Mouse (Mus musculus) kidney, adult 2 months (tissue): ENCODE data around the gene Lrrc9.

Experiments used
- CTCF ChIP-seq: fragments of 200-500 bp; conservative IDR thresholded peaks from 2 replicates; pipeline ENCODE4 v1.5.1; 2011; ENCODE audit warnings: low read depth, mild to moderate bottlenecking, control low read depth, low read length, moderate library complexity, mixed read lengths; ENCODE audit not compliant: insufficient read depth, insufficient read length
- POLR2A ChIP-seq: fragments of 200-500 bp; IDR thresholded peaks from one replicate; pipeline ENCODE4 v1.6.1; 2011; ENCODE audit warnings: low read depth, low read length, control low read depth

DNA sequence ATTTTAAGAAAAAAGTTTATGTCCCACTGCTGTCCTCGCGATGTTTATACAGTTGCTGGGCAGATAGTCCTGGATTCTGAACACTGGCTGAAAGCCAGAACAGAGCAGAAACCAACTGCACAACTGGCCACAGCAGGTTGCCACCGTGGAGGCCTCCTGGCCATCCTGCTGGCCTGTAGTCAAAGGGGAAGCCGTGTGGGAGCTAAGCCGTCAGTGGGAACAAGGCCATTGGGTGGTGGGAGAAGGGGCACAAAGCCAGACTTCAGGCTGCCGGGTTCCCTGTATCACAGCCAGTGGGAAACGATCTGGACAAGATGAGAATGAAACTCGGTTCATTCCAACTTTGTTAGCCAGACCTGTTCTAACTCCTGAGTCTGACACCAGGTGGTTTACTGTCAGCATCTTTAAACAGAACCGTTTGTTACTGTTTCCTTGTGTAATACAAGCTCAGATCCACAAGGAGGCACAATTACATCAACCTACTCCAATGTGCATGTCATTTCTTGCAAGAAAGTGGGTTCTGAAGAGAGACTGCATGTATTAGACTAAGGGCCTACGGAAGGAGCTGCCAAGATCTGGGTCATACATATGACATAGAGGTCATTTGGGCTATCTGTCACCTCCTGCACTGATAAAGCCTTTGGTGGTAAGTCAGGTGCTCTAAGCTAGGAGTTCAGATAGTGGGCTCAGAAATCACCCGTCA lies 19.7 kb downstream of the Lrrc9 start:
- 0 out of 2 replicates have a peak, but pooled peaks have one; percentile 12 for TF ChIP-seq CTCF
- no peak for TF ChIP-seq POLR2A
